Mouse (Mus musculus) embryonic facial prominence, embryonic 14.5 days (tissue): ENCODE results near the gene Gm16253. TPM values are rescaled to one million over a fixed set of nuclear protein-coding genes. Genes with fewer than 3 reads are reported as not detected.

ENCODE experiments used
- ATAC-seq: fragments of 200-750 bp; cut with Nextera tagmentation; 2 replicates; pipeline ENCODE4 v1.8.0; 2017; ENCODE audit warnings: low read depth, moderate number of reproducible peaks, moderate TSS enrichment
- DNase-seq: peaks from one replicate; pipeline ENCODE4 v3.0.0-alpha.2; 2015; ENCODE audit warnings: low spot score
- H3K27ac ChIP-seq: fragments of 300-500 bp; sonication (generic); replicated peaks from 2 replicates; pipeline ENCODE4 v1.5.1; 2014; ENCODE audit warnings: low read depth, mild to moderate bottlenecking, low read length, moderate library complexity
- H3K27me3 ChIP-seq: fragments of 300-500 bp; sonication (generic); replicated peaks from 2 replicates; pipeline ENCODE4 v1.6.1; 2014; ENCODE audit warnings: low read length; ENCODE audit not compliant: control insufficient read depth, insufficient read depth
- H3K36me3 ChIP-seq: fragments of 300-500 bp; sonication (generic); 2 replicates; pipeline ENCODE4 v1.6.1; 2014; ENCODE audit warnings: low read length, mixed read lengths; ENCODE audit not compliant: control insufficient read depth, insufficient read depth
- H3K4me1 ChIP-seq: fragments of 300-500 bp; sonication (generic); 2 replicates; pipeline ENCODE4 v1.6.1; 2014; ENCODE audit warnings: antibody characterized with exemption, low read length; ENCODE audit not compliant: control insufficient read depth, insufficient read depth
- H3K4me2 ChIP-seq: fragments of 300-500 bp; sonication (generic); 2 replicates; pipeline ENCODE4 v1.6.1; 2014; ENCODE audit warnings: low read depth, mild to moderate bottlenecking, low read length, moderate library complexity, mixed read lengths
- H3K4me3 ChIP-seq: fragments of 300-500 bp; sonication (generic); 2 replicates; pipeline ENCODE4 v1.5.1; 2014; ENCODE audit warnings: low read depth, mild to moderate bottlenecking, low read length
- H3K9ac ChIP-seq: fragments of 300-500 bp; sonication (generic); 2 replicates; pipeline ENCODE4 v1.6.1; 2014; ENCODE audit warnings: low read depth, mild to moderate bottlenecking, low read length, moderate library complexity, mixed read lengths
- H3K9me3 ChIP-seq: fragments of 300-500 bp; sonication (generic); 2 replicates; pipeline ENCODE4 v1.6.1; 2016; ENCODE audit warnings: low read length; ENCODE audit not compliant: control insufficient read depth
- WGBS: fragments of 180-500 bp; shearing (Covaris S2); extraction: QIAGEN DNeasy Blood & Tissue Kit; methylation state at CpG from one replicate; pipeline ENCODE4 v1.1.7; 2014; 5-methylcytosine and 5-hydroxymethylcytosine counted together
- polyA plus RNA-seq: library from polyadenylated mRNA; unstranded; fragments of >200 nt; fragmentation: Nextera tagmentation; extraction: Ambion mirVana; gene quantifications from 2 replicates; pipeline ENCODE4 v1.2.1, GENCODE M21; 2014

The Gm16253 gene
- polyA plus RNA-seq, 1 experiment from 2014 or later = not detected

DNA sequence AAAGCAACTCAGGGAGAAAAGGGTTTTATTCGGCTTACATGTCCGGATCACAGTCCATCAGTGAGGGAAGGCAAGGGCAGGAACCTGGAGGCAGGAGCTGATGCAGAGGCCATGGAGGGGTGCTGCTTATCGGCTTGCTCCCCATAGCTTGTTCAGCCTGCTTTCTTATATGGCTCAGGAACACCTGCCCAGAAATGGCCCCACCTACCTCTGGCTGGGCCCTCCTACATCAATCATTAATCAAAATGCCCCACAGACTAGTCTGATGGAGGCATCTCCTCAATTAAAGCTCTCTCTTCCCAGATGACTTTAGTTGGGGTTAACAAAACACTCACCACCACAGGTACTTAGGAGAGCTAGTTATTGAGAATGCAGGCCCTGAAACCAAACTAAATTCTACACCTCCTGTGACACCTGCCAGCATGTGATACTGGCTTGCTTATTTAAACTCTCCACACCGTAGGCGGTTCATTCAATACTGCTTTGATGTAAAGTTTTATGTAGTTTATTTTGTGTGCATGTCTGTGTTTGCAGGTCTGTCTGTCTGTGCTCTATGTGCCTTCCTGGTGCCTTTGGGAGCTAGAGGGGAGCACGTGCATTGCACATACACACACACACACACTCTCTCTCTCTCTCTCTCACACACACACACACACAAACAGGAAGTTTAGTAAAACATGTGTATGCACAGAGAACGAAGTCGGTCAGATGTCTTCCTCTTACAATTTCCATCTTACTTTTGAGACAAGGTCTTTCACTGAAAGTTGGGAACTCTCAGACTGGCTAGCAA, 9.9 kb upstream of the Gm16253 start:
- Histone ChIP-seq H3K4me2 (no peak overlapping the region), H3K27me3 (no peaks in the 10 kb centered on the region), H3K9me3 (no peaks in the 10 kb centered on the region), H3K27ac (no peak overlapping the region), H3K4me3 (no peak overlapping the region), H3K4me1 (peaks cover 6% of the 10 kb centered on the region; the same call in 1 of the 2 replicates), H3K9ac (no peak overlapping the region), H3K36me3 (no peaks in the 10 kb centered on the region)
- WGBS = 87% methylated on average over 8 of the region's 8 CpGs
- ATAC-seq = no peak
- DNase-seq = no peak

DNA sequence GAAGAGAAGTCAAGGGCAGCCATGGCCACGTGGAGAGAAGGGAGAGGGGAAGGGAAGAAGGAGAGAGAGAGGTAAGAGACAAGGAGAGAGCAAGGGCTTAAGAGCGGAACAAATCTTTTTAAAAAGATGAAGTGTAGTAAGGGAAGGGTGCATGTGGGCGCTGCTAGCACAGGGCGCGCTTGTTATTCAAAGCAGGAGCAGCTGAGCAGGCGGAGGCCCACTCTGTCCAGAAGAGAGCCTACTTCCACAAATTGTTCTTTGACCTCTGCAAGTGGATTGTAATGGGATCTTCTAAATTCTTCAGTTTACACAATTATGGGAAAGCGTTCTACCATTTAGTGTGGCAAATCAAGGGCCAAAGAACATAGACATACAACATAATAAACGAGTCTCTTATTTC, 8.2 kb upstream of the Gm16253 start:
- Histone ChIP-seq H3K4me3 (no peak overlapping the region), H3K4me1 (peaks cover 6% of the 10 kb centered on the region; the same call in 1 of the 2 replicates), H3K9me3 (no peaks in the 10 kb centered on the region), H3K4me2 (no peak overlapping the region), H3K36me3 (no peaks in the 10 kb centered on the region), H3K9ac (no peak overlapping the region), H3K27me3 (no peaks in the 10 kb centered on the region), H3K27ac (no peak overlapping the region)
- DNase-seq (no peak), ATAC-seq (no peak)
- 74% methylated on average over 8 of the region's 8 CpGs for WGBS

DNA sequence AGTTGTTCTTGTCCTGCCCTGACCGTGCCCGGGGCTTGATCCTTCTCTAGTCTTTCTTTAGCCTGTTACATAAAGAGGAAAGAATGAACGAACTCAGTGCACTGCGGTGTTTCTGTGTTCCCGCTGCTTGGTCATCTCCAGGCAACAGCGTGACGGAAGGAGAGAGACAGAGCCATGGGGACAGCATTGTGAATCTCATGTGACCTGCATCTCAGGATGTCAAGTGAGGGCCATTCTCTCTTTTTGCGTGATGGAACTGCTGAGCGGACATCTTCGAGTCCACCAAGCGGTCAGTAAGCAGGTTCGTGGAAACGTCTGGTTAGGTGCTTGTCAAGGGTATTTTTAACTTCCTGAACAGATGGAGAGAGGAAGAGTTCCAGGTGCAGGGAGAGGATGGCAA, 7.3 kb upstream of the Gm16253 start:
- DNase-seq (no peak), ATAC-seq (no peak)
- H3K4me1 ChIP-seq = peaks cover 3% of the 10 kb centered on the region; the same call in 1 of the 2 replicates
- H3K36me3 ChIP-seq = no peaks in the 10 kb centered on the region
- no peak overlapping the region for H3K27ac ChIP-seq
- H3K4me3 ChIP-seq = no peak overlapping the region
- no peaks in the 10 kb centered on the region for H3K9me3 ChIP-seq
- H3K4me2 ChIP-seq = no peak overlapping the region
- no peak overlapping the region for H3K9ac ChIP-seq
- H3K27me3 ChIP-seq = no peaks in the 10 kb centered on the region
- WGBS = 94% methylated on average over 13 of the region's 13 CpGs

DNA sequence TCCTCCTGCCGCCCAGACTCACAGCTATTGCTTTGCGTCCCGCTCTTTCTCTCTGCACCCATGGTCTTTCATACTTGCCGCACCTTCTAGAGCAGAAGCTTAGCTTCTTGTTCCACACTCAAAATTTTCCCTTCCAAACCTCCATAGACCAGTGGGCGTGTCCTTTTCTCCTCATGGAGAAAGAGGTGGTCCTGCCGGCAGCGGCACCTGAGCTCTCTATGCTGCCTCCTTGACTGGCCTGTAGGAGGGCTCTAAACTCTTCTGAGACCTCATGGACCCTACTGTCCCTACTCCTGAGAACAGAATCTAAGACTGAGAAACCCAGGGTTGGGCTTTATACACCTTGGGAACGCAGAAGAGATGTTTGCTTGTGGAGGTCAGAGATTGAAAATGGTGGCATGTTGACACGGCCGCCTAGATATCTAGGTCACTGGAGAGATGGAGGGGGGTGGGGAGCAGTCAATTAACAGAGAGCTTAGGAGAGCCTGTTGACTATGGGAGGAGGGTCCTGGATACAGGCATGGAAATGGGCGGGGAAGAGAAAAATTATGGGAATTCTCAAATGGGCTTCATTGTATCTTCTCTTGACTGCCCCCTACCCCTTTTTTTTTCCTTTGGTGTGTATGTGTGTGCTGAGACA, 6.7 kb upstream of the Gm16253 start:
- Histone ChIP-seq H3K4me3 (no peak overlapping the region), H3K9me3 (no peaks in the 10 kb centered on the region), H3K27ac (no peak overlapping the region), H3K27me3 (no peaks in the 10 kb centered on the region), H3K9ac (no peak overlapping the region), H3K36me3 (no peaks in the 10 kb centered on the region), H3K4me2 (no peak overlapping the region), H3K4me1 (no peaks in the 10 kb centered on the region)
- DNase-seq = no peak
- no peak for ATAC-seq
- WGBS = 89% methylated on average over 11 of the region's 11 CpGs

DNA sequence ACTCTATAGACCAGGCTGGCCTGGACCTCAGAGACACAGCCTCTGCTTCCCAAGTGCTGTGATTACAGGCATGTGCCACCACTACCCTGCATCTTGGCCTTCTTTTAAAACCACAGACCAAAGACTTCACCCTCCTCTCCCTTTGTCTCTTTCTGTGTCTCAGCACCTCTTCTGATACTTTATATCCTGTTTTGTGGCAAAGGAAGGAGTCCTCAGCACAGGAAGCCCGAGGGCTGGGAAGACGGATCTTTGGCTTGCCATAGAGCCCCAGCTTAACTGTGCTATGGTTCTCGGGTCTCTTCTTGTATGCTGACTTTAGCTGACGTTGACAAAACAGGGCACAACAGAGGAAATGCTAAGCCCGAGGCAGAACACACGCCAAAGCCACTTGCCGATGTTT, 6.1 kb upstream of the Gm16253 start:
- WGBS = 57% methylated on average over 7 of the region's 7 CpGs
- DNase-seq (no peak), ATAC-seq (no peak)
- H3K27ac ChIP-seq = no peak overlapping the region
- no peaks in the 10 kb centered on the region for H3K27me3 ChIP-seq
- no peak overlapping the region for H3K9ac ChIP-seq
- no peak overlapping the region for H3K4me2 ChIP-seq
- no peaks in the 10 kb centered on the region for H3K9me3 ChIP-seq
- H3K36me3 ChIP-seq = no peaks in the 10 kb centered on the region
- no peak overlapping the region for H3K4me3 ChIP-seq
- H3K4me1 ChIP-seq = no peaks in the 10 kb centered on the region

DNA sequence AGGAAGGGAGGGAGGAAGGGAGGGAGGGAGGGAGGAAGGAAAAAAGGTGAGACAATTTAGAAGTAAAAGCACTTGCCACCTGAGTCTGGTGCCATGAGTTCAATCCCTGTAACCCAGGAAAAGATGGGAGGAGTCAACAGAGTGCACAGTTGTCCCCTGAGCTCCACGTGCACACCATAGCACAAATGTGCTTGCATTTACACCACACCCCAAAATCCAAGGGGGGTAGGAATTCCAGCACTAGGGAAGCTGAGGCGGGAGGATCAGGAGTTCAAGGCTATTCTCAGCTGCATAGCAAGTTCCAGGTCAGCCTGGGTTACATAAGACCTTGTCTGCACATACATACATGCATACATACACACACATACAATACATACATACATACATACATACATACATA, 5.4 kb upstream of the Gm16253 start:
- H3K4me3 ChIP-seq = no peak overlapping the region
- no peaks in the 10 kb centered on the region for H3K9me3 ChIP-seq
- DNase-seq (no peak), ATAC-seq (no peak)
- no peaks in the 10 kb centered on the region for H3K27me3 ChIP-seq
- H3K4me2 ChIP-seq = no peak overlapping the region
- 73% methylated on average over 2 of the region's 2 CpGs for WGBS
- H3K27ac ChIP-seq = no peak overlapping the region
- H3K9ac ChIP-seq = no peak overlapping the region
- peaks cover 3% of the 10 kb centered on the region; the same call in 1 of the 2 replicates for H3K4me1 ChIP-seq
- no peaks in the 10 kb centered on the region for H3K36me3 ChIP-seq

DNA sequence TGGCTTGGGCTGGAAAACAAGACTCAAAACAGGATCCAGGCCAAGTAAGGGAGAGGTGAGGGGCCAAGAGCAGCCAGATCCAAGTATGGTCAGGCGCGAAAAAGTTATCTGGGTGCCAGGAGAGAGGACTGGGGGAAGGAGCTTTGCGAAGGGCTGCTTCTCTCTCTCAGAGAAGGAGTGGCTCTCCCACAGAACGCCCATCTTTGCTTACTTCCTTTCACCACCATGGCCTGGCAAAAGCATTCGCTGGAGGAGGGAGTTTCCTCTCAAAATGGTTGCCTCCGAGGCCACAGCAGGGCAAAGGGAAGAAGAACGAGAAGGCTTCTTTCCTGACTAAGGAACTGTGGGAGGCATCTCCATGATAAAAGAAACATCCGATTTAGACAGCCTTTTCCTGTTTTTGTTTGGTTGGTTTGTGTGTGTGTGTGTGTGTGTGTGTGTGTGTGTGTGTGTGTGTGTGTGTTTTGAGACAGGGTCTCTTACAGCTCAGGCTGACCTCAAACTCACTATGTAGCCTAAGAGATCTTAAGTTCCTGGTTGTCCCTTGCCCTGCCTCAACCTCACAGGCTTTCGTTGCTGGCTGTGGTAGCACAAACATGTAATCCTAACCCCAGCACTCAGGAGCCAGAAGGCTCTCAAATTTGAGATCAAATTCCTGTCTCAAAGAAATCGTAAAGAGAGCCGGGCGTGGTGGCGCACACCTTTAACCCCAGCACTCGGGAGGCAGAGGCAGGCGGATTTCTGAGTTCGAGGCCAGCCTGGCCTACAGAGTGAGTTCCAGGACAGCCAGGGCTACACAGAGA, 4.7 kb upstream of the Gm16253 start:
- Histone ChIP-seq H3K27ac (no peak overlapping the region), H3K9ac (no peak overlapping the region), H3K4me2 (no peak overlapping the region), H3K4me1 (peaks cover 5% of the 10 kb centered on the region), H3K9me3 (no peaks in the 10 kb centered on the region), H3K36me3 (no peaks in the 10 kb centered on the region), H3K27me3 (no peaks in the 10 kb centered on the region), H3K4me3 (no peak overlapping the region)
- WGBS = 76% methylated on average over 16 of the region's 16 CpGs
- ATAC-seq (no peak), DNase-seq (no peak)

DNA sequence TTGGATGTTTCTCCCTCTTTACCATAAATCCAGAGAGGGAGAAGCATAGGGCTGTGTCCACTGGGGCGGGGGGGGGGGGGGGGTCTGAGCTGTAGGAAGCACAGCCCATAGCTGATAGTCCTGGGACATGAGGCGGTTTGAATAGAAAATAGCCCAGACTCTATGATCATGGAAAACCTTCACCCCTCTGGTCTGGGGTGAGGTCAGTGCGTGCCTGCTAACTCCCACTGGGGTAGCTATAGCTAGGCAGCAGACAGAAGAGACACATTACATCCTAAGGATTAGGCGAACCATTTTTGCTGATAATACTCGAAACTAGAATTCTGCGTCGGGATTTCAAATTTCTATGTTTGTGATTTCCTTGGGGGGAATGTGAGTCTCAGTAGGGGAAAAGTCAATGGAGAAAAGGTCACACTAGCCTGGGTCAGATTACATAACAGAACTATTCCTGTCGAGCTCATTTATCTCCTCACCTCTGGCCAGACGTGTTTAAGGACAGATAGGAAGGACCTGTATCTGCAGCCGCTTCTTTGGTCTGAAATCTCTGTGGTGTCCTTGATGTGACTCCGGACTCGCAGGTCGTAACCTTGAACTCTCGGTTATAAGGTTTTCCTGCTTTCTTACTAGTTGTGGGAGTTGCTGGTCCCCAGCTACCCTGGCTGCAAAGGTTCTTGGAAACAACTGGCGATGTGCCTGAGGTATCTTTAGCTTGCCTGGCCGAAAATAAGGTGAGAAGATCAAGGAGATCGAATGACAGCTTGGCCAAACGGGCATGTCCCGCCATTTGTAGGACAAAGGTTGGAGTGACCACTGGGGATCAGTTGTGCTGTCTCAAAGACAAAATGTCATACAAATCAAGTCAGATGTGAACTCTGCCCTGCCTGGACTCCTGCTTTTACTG, 2.9 kb upstream of the Gm16253 start:
- ATAC-seq (no peak), DNase-seq (no peak)

More for the DNA sequence above, 2.9 kb upstream of the Gm16253 start:
- WGBS = 61% methylated on average over 18 of the region's 19 CpGs
- no peak overlapping the region for H3K4me3 ChIP-seq
- H3K36me3 ChIP-seq = no peaks in the 10 kb centered on the region
- H3K4me2 ChIP-seq = no peak overlapping the region
- no peak overlapping the region for H3K9ac ChIP-seq
- no peaks in the 10 kb centered on the region for H3K9me3 ChIP-seq
- no peak overlapping the region for H3K27ac ChIP-seq
- H3K4me1 ChIP-seq = peaks cover 8% of the 10 kb centered on the region
- H3K27me3 ChIP-seq = no peaks in the 10 kb centered on the region
